Mouse (Mus musculus) small intestine, adult 2 months (tissue): ENCODE measurements around the gene Gm17455.

Experiments
- CTCF ChIP-seq: fragments of 200-500 bp; IDR thresholded peaks from 2 replicates; pipeline ENCODE4 v1.5.1; 2012; ENCODE audit warnings: low read depth, mild to moderate bottlenecking, control low read depth, inconsistent platforms, low read length, moderate library complexity, mixed read lengths; ENCODE audit not compliant: insufficient replicate concordance, insufficient read length; ENCODE audit errors: extremely low read depth
- POLR2A ChIP-seq: fragments of 200-500 bp; IDR thresholded peaks from 2 replicates; pipeline ENCODE4 v1.6.1; 2012; ENCODE audit warnings: low read depth, mild to moderate bottlenecking, control low read depth, inconsistent platforms, low read length, moderate library complexity

DNA sequence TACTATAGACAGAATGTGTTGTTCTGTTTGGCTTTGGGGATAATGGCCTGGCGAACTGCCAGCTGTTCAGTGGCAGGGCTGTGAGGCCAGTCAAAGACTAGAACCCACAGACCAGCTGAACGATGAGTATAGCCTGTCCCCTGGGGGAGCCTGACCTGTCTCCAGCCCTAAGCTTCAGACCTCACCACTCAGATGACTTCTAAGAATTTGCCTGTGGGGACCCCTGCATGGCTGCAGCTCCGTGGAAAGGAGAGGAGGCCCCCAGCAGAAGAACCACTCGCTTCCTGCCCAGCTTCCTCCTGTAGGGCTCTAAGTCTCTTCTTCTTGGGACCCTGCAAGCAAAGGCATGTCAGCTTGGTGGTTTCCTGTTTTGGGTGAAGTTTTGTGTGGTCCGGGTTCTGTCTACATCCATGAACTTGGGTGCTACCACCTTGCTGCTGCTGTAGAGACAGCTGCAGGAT, 28.9 kb upstream of the Gm17455 start:
- no peak for TF ChIP-seq CTCF
- TF ChIP-seq POLR2A, result no peak
